Mouse (Mus musculus): ENCODE measurements around the gene Rapgef2.

Gene Rapgef2

DNA sequence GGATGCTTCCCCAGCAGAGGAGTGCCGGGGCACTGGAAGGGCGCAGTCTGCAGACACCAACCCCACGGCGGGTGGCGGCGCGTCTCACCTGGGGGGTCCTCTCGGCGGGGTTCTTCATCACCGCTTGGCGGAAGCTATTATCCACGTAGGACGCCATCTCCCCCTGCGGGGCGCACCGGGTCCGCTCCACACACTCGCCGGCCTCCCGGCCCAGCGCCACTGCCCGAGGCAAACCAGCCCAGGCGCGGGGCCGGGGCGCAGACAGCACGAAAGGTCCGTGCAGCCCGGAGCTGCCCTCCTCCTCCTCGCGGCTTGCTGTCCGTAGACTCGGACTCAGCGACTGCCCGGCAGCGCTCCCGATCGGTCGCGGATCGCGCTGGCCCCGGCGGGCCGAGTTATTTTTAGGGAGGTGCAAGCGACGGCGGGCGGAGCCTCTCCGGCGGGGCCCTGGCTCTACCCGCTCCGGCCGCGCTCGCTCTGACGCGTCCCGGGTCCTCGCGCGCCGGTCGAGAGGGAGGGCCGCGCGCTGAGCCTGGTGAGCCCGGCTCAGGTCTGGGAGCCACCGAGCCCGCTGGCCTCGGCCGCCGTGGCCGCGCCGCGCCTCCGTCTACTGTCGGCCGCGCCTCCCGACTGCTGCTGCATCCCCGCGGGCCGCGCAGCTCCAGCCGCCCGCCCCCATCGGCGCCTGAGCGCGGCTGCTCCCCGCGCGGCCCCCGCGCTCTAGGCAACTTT is at the start of gene Rapgef2:
Gene Rapgef2 (minus strand): TSS at position 142 of the 732 bp plus-strand sequence.
- peak; percentile 87 for DNase-seq (ENCODE audit: low spot score)

DNA sequence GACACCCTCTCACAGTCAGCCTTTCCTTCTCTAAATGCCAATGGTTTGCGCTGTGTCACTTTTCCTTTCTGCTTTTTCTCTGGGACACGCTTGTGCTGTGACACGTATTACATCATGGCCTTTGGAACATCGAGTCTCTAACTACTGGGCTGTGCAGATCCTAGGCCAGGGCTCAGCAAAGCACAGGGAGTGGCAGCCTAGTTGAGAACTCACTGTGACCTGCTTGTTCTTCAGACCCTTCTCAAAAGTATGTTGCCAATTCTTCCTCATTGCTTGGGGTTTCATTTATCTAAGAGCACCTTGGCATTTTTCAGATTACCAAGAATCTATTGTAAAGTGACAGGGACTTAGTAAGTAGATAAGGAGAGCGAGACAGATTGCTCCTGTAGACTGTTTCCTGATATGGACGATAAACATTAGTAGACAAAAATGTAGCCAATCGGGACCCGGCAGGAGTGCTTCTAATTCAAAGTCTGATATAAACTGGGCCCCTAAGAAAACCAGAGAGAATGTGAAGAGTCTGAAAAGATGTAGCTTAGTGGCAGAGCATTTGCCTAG is 47.4 kb upstream of the Rapgef2 start:
- DNase-seq (ENCODE audit: low spot score) = no peak

DNA sequence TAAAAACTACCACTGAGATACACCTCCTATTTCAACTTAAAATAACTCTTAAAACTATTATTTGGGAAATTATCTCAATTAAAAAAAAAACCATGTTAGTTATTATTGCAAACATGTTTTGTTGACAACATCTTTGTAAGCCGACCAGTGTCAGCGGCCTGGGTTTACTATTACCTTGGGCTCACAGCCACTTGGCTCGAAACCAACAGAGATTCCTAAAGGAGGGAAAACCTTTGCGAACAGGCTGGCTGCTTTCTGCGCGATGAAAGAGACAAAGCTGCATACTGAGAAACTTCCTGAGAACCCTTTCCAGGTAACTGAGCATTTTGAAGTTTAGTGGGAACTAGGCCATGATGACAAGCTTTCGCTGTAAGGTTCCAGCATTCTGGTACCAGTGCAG is 46.7 kb upstream of the Rapgef2 start:
- no peak for DNase-seq (ENCODE audit: low spot score)

DNA sequence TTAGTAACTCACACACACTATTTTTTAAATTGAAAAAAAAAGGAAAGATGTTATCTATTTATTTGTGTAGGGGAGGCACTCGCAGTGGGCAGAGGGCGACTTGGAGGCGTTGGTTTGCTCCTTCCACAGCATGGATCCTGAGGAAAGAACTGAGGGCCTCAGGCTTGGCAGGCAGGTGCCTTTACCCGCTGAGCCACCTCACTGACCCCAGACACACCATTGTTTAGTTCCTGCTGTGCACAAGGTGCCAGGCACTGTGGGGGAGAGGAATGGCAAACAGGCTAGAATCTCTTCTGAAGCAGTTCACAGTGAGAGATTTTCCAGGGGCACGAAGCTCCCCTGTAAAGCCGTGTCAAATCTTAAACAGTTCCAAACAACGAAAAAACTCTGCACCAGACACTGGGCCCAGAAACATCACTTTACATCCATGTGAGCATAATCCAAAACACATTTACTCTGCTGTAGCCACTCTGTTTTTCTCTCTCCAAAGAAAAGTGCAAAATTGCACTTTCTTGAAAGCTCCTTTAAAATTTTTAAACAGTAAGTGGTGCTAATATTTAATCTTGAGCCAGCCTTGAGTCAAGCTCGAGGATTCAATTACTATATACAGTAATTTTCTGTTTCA is 43.5 kb upstream of the Rapgef2 start:
- DNase-seq (ENCODE audit: low spot score) = no peak

DNA sequence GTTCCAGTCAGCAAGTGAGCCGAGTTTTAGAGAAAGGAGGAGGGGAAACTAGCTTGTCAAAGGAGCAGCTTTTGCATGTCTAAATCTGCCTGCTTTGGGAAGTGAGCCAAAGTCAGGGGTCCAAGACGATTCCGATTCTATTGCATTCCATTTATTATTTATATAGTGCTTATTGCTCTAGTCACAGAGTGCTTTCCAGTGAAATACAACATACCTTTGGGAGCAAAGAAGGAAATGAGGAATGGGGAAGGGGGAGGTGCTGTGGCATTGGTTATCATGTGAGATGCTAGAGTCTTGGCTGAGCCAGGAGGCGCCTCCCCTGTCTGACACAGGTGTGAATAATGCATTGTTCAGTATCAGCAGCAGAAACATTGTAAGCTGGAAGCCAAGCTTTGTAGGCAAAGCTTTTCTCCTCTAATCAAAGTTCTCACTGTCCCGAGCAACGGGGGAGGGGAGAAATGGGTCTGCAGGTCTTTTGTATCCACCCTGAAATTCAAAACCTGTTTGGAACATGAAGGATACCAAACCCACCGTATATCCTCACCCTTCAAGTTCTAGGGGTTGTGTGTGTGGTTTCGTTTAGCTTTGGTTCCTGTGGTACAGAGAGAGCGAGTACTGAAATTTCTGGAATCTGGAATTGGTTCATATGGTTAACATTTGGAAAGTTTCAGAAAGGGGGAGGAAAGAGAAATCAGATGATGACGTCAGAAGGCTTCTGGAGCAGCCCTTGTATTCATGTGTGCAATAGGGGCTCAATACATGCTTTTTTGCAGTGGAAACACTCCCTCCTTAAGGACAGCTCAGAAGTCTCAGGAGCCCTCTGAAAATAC is 38.6 kb upstream of the Rapgef2 start:
- DNase-seq (ENCODE audit: low spot score) = no peak

DNA sequence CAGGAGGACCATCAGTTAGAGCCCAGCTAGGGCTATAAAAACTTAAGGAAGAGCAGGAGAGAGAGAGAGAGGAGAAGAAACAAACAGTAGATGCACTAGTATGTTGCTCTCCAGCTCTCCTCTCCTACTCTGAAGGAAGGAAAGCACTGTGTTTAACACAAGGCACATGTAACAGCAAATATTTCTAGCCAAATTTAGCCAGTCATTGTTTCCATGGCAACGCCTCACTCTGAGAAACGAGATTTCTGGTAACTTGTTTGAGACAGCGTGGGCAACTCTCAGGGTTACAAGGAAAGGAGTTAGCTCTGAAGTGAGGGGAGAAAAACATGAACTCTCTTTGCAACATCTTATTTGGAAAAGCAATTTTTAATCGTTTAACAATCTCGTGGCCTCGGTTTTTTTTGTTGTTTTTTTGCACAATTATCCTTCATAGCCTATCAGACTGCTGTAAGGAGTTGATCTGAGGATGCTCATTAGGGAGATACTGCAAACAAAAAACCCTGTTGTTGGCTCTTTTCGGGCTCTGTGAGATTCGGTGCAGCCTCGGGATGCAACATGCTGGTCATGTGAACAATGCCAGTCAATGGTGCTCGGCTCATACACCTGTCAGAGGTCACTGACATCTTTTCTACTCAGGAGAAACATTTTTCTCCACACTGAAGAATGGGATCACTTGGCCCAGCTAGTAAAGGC is 27.8 kb upstream of the Rapgef2 start:
- no peak for DNase-seq (ENCODE audit: low spot score)

DNA sequence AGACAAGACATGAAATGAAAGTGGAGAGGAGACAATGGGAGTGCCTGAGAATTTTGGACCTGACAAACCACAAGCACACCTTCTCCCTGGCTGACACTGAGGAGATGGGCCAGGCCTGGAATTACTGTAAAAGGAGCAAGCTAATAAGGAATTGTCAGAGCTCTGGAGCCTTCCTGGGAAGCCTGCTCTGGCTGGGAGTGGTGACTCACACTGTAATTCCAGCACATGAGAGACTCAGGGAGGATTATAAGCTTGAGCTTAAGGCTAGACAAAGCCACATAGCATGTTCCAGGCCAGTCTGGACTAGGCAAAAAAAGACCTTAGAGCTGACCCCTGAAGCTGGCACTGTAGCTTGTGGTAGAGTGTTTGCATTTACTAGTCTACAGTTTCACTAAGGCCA is 25.6 kb upstream of the Rapgef2 start:
- DNase-seq (ENCODE audit: low spot score) = no peak

DNA sequence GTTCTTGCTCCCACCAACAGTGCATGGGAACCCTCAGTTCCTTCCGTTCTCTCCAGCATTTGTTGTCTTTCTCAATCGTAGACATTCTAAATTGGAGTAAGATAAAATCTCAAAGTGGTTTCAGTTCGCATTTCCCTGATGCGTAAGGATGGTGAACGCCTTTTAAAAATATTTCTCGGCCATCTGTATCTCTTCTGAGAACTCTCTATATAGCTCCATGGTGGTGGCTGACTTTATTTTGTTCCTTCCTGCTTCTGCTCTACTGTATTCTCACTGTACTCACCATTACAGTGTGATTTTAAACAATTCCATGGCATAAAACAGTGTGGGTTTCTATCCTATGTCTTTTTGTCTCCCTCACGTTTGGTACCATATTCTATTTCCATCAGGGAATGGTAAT is 23.9 kb upstream of the Rapgef2 start:
- no peak for DNase-seq (ENCODE audit: low spot score)

DNA sequence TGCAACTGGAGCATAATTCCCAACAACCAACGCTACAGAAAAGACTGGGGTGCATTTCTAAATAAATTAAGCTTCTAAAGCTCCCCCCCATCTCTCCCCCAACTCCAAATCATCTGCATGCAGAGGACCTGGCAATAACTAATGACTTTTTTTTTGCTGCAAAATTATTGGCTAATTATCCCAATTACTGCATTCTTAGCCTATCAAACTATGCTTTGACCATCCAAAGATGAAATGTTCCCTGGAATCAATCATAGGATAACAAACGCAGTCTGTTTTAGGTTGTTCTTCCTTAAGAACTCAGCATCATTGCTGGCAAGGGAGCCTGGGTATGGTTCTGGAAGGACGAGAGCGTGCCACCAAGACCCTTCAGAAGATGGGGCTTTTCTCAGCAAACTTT is 22.3 kb upstream of the Rapgef2 start:
- no peak for DNase-seq (ENCODE audit: low spot score)

DNA sequence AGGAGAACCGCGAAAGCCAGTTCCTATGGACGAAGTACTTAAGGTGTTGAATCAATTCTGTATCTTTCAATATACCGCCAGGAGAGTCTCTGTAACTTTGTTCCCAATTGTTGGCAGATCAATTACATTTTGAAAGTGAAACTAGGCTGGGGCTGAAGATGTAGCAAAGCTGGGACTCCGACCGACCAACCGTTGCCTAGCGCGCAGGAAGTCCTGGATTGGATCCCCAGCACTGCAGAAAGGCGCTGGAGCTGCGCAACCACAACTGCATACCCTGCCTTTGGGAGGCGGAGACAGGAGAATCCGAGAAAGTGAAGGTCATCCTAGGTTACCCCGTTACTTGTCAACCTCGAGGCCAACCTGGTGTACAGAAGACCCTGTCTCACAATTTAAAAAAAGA is 13.1 kb upstream of the Rapgef2 start:
- DNase-seq (ENCODE audit: low spot score) = no peak

DNA sequence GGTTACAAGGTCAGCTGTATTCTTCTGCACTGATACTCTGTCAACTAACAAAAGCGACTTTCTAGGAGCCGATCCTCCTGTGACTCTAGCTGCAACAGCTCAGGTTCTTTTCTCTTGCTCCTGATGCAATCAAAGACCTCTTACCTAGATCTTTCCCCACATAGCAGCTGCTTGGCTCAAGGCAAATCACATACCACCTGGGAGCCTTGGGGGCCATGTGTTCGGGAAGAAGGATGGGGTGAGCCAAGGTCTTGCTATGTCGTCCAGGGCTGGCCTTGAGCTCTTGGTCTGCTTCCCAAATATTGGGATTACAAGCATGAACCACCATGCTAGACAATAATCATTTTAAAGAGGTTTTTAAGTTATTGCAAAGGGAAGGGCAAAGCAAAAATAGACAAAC is 11.0 kb upstream of the Rapgef2 start:
- no peak for DNase-seq (ENCODE audit: low spot score)

DNA sequence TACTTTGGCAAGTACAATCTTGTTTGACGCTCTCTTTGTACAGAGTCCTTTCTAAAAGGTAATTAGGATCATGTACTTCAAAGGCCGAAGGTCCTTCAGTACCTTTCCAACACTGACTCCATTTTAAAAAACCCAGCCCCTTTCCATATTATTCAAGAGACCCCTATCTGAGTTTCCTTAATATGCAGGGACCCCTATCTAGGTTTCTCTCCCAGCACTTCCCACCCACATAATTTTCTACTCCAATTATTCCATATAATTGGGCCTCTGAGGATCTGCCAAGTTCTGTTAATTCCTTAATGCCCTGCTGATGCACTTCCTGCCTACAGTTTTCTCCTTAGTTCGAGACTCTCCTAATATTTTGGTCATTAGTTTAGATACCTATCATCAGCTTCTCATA is 10.3 kb upstream of the Rapgef2 start:
- DNase-seq (ENCODE audit: low spot score) = no peak

DNA sequence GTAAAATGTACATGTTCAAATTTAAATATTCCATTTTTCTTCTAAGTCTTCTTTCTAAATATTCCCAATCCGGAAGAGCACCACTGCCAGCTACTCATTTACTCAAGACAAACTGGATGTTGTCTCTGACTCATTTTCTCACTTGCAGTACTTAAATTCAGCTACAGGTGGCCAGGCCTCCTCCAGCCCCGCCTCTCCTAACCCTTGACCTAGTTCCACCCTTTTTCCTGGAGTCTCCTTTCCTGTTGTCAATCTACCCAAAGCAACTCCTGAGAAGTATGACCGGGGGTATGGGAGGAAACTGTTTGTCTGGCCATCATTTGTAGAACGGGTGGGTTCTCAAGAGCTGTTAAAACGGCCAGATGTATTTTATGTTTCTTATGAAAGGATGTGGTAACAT is 9.7 kb upstream of the Rapgef2 start:
- DNase-seq (ENCODE audit: low spot score) = peak; percentile 45

DNA sequence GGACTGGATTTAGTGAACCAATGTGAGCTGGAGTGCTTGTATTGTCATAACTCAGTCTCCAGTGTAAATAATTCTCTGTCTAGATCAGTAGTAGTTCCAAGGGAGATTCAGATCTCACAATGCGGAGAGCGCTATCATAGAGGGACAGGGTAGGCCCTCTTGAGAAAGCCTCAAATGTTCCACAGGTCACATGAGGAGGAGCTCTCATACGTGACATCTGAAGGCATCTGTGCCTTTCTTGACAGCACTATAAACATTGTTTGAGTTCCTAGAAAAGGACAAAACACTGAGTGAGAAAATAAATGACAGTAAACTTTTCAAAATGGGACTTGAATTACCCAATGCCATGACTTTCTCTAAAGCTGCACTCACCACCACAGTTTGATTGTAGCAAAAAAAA is 8.4 kb upstream of the Rapgef2 start:
- no peak for DNase-seq (ENCODE audit: low spot score)

DNA sequence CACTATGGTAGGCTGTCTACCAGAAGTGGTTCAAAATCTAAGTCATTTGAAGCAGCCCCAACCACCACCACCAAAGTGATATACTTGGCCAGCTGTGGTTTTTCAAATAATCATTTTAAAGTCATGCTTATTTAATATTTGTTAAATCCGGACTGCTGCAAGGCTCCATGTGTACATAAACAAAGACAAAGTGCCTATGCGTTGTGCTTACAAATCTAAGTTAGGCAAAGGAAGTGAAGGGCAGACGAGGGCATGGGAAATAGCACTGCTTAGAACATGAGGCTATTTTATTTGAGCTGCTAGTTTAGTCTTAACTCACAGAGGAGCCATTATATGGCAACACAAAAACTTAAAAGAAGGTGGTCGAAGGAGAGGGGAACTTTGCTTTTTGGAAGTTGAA is 6.7 kb upstream of the Rapgef2 start:
- no peak for DNase-seq (ENCODE audit: low spot score)

DNA sequence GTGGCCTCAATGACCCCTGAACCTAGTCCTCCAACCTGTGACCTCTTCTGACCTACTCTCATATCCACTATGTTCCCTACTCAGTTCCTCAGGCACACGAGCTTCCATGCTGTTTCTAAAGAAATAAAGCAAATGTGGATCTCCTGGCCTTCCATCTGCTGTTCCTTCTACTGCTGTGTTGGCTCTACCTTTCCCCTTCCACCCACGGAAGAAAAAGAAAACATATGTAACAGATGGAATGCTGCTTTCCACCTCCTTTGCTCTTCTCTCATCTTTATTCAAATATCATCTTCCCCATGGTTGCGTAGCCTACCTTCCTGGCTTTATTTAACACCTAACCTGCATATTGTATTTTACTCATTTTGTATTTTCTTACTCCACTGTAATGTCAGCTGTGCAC is 2.7 kb upstream of the Rapgef2 start:
- DNase-seq (ENCODE audit: low spot score) = no peak

DNA sequence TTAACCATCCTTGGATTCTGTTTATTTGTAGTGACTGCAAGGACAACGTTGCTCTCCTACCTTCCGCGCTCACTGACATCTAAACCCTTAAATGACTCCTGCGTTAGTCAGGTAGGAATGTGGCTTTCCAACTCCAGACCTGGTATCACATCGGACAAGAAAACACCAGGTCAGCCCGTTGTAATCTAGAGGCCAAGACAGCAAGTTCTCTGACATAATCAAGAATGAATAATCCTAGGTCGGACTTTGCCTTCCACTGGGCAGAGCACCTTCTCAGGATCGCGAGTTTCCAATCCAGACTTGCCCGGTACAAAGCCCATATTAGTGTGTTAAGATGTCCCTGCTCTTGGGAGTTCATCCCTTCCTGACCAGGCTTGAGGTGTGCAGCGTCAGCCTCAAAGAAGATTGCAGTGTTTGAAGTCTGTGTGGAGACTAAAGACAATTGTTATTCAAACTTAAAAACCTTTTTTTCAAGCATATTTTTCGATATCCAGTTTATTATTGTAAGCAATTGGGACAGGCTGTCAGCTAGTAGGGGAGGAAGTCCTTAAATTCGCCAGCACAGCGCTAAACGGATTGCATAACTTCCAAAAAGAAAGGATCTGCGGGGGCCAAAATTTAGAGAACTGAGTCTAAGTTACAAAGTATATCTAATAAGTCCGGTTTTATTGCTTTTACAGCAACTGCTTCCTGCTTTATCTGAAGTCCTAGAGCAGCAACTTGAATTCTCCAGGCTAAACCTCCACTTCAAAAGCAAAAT is 1.6 kb upstream of the Rapgef2 start:
- DNase-seq (ENCODE audit: low spot score) = peak; percentile 47

DNA sequence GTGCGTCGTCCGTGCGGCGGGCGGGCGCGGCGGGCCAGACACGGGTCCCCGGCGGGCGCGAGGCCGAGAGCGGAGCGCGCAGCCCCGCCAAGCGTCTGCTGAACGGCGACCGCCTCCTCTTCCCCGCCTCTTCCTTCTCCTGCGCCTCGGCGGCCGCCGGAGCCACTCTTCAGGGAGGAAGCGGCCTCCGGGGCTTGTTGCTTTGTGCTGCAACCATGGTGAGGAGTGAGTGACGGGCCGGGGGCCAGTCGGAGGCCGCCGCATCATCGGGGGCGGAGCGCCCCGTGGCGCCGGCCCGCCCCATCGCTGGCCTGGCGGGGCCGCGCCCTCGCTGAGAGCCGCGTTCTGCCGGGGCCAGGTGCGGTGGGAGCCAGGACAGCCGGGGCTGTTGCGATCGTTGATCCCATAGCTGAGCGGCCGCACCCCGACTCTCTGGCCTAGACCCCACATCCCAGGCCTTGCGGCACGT is 825 bp upstream of the Rapgef2 start:
- DNase-seq (ENCODE audit: low spot score) = peak; percentile 95

DNA sequence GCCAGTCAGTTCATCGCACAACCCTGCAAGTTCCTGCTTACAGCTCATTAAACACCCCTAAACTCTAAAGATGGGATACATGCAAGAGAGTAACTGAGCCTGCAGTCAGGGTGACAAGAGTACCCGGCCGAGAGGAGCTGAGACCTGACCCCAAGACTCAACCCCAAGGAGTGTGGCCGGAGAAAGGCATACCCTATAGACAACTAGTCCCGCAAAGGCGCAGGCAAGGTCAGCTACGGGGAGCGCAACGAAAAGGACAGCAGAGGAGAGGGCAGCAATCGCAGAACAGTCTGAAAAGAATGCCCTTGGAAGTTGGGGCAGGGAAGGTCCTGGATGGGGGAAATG is 314 bp downstream of the Rapgef2 start:
- peak; percentile 53 for DNase-seq (ENCODE audit: low spot score)

DNA sequence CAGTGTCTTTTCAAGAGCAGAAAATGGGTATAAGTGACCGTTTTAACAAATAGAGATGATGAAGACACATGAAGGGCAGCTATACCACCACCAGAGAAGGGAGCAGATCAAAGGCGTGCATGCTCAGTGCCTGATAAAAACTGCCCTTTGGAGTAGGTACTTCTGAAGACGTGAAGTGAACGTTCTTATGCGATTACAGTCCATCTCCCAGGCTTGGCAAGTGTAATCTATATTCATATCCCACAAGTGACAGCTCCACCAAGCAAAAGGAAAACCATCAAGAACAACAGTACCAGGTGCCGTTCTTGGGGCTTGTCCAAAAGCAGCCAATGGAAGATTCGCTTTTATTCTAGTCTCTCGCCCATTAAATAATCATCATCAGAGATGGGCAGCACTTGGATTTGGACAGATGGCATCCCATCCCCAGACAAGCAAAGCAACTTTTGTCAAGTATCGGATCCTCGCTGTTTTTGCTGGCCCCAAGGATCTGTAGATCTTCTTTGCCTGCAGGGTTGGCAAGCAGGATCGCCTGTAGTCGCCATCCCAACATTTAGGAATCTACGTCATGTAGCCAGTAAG is 1.1 kb downstream of the Rapgef2 start:
- DNase-seq (ENCODE audit: low spot score) = no peak

DNA sequence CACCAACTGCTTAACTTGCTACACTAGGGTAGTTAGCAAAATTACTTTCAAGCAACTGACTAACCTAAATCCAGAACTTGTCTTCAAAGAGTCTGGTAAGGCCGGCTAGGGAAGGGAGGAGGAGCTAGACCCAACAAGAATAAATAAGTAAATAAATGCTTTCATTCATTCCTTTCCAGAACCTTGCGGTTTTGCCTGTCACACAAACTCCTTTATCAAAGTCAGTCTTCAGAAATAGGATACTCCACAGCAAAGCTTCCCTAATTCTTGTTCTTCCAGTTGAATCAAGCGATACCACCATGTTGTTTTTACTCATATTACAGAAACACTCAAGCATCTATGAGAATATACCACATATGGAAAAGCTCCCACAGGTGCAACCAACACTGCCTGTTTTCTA is 2.3 kb downstream of the Rapgef2 start:
- DNase-seq (ENCODE audit: low spot score) = no peak

Data from MN1 (cell line).